In the genomic region with DNA sequence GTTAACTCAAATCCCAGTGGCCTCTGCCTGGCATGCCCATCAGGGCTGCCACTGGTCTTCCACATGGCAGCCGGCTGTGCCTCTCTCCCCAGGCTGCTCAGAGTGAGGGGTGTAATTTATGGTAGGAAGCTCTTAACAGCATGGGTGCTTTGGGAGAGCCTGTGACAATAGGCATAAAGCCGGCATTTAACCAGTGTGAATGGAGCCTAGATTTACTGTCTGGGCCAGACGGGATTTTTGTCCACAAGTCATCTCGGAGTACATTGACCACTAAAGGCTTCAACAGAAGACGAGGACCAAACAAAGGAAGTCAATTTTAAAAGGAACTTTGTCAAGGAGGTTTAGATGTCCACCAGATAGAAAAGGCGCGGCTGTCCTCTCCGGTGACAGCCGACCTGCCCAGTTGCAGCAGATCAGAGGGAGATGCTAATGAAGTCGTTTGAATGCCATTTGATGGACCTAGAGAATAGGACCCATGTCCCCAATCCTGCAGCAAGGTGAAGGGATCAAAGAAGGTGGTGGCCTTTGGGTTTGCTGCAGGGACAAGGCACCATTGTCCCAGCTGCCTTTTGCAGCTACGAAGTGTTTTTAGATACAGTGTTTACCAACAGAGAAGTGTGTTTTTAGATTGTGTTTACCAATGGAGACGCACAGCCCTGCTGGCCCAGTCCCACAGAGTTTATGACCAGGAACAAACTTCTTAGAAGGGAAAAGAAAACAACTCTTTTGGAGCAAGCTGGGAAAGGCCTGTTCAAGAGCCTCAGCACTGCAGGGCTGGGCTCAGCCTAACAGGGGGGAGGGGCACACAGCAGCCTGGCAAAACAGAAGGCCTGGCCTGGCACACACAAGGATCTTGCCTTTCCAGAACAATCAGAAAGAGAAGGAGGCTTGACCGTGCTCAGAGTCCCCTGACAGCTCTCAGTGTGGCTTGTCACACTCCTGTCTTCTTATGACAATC, we compare ENCODE assay signal across 8 mouse cellular contexts. TPM values are rescaled to one million over a fixed set of nuclear protein-coding genes. Genes with fewer than 3 reads are reported as not detected.
A peak's percentile ranks its signal among the peaks of the same experiment; 100 is the strongest.
DNase-seq lines count a peak whose midpoint lies in the region; ATAC-seq lines count a peak whose summit lies in the region.

No protein-coding gene starts in this region.

- DNase-seq in testis, postnatal 10 days (ENCODE audit: low spot score), result peak; percentile 67
- DNase-seq in testis, postnatal 14 days (ENCODE audit: low spot score), result no peak
- peak; percentile 52 to 61 for DNase-seq in heart, postnatal 10 days
- DNase-seq in kidney, postnatal 14 days, result peak; percentile 67
- DNase-seq in midbrain, embryonic 14.5 days, result peak; percentile 67
- DNase-seq in thymus, postnatal 10 days (ENCODE audit: low spot score in 2 of 2), result no peak
- DNase-seq in thymus, postnatal 0 days (ENCODE audit: low spot score), result no peak

- no peak overlapping the region for H3K4me3 ChIP-seq in midbrain, embryonic 14.5 days (replicated peaks; ENCODE audit: low read depth, low read length)

- peak; percentile 57; the same call in 1 of the 2 replicates for ATAC-seq in midbrain, embryonic 14.5 days (ENCODE audit: low FRiP score, low TSS enrichment)
- no peak for ATAC-seq in CD4-positive, CD25-positive, alpha-beta regulatory T cell, adult 4 months

- peaks cover 14% of the 10 kb centered on the region; the same call in 1 of the 2 replicates for H3K4me1 ChIP-seq in midbrain, embryonic 14.5 days (ENCODE audit: control insufficient read depth, insufficient read depth, low read length)

- no peaks in the 10 kb centered on the region for H3K9me3 ChIP-seq in midbrain, embryonic 14.5 days (ENCODE audit: control insufficient read depth, low read length)

- 7% methylated on average over 13 of the region's 13 CpGs for WGBS in midbrain, embryonic 14.5 days

- no peak overlapping the region for H3K4me2 ChIP-seq in midbrain, embryonic 14.5 days (ENCODE audit: low read length)

- H3K36me3 ChIP-seq in midbrain, embryonic 14.5 days (ENCODE audit: control insufficient read depth, insufficient read depth, low read length), result no peaks in the 10 kb centered on the region

- no peaks in the 10 kb centered on the region for H3K27me3 ChIP-seq in midbrain, embryonic 14.5 days (ENCODE audit: control insufficient read depth, insufficient read depth, low read length)

- peak overlapping the region; percentile 26; the same call in 1 of the 2 replicates for H3K27ac ChIP-seq in midbrain, embryonic 14.5 days (replicated peaks; ENCODE audit: low read depth, low read length)

- intact Hi-C loops in heart, postnatal 10 days (cut with DNase I), result no loop called here

- no peak overlapping the region for H3K9ac ChIP-seq in midbrain, embryonic 14.5 days (replicated peaks; ENCODE audit: low read length)

RNA-seq across cellular contexts. Expression of a gene that starts 48.4 kb away (rescaled TPM):
- total RNA-seq in heart, postnatal 10 days (2021), result not detected
- 0.33 TPM in 1 of 2 replicates, not detected in the other for polyA plus RNA-seq in midbrain, embryonic 14.5 days (2014; fragmentation: Nextera tagmentation; extraction: Ambion mirVana)
- 0.57 TPM in 1 of 2 replicates, not detected in the other for polyA plus RNA-seq in thymus, postnatal 0 days (2015; fragmentation: Nextera tagmentation; extraction: Ambion mirVana)
- not detected for polyA plus RNA-seq in CD4-positive, CD25-positive, alpha-beta regulatory T cell, adult 4 months (2017; shearing (Covaris generic))

Comparison
In these comparisons a context has a peak if more than half of its experiments do, and no peak if none do; other contexts are left out.
1. DNase-seq: peak in testis, postnatal 10 days (single experiment), heart, postnatal 10 days (2 of 2), kidney, postnatal 14 days (single experiment) and midbrain, embryonic 14.5 days (single experiment); none in testis, postnatal 14 days (single experiment), thymus, postnatal 10 days (0 of 2) and thymus, postnatal 0 days (single experiment).